Mouse (Mus musculus) cerebellum, postnatal 10 days (tissue): ENCODE data around the gene Nt5c.
A peak's percentile ranks its signal among the peaks of the same experiment; 100 is the strongest.
"Not testable (repeated sequence)": the region's sequence is repeated elsewhere in the genome, so short reads cannot be mapped to it uniquely, and the experiment has no call there.

Experiments used
- DNase-seq, 2 experiments: peaks; one replicate each; pipeline ENCODE4 v3.0.0; 2021; ENCODE audit warnings: mixed read lengths in 2 of 2

The Nt5c gene

GRCm38 (mm10) chr11:115463397-115463796 is 28.3 kb downstream of the Nt5c start:
- no peak for DNase-seq

GRCm38 (mm10) chr11:115462243-115462891 is 29.3 kb downstream of the Nt5c start, which contains the start of gene Slc16a5:
Slc16a5 (plus strand) TSS chr11:115462474.
- peak; percentile 49 to 55 for DNase-seq

- no peak for DNase-seq
Observed at GRCm38 (mm10) chr11:115461846-115462242, 29.8 kb downstream of the Nt5c start.

DNA sequence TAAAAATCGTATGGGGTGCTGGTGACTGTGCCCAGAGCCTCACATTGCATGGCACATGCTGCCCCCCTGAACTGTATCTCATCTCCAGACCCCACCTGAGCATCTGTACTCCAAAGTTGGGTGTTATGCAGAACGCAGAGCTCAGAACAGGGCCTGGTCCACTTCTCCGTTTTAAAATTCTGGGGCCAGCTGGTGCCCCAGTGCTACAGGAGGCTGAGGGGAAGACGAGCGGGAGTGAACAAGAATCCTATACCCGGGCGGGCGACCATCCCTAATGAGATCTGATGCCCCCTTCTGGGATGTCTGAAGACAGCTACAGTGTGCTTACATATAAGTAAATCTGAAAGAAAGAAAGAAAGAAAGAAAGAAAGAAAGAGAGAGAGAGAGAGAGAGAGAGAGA is 30.7 kb downstream of the Nt5c start:
- DNase-seq: peak; percentile 45 to 47

GRCm38 (mm10) chr11:115457405-115457804 is 34.3 kb downstream of the Nt5c start:
- no peak for DNase-seq

DNA sequence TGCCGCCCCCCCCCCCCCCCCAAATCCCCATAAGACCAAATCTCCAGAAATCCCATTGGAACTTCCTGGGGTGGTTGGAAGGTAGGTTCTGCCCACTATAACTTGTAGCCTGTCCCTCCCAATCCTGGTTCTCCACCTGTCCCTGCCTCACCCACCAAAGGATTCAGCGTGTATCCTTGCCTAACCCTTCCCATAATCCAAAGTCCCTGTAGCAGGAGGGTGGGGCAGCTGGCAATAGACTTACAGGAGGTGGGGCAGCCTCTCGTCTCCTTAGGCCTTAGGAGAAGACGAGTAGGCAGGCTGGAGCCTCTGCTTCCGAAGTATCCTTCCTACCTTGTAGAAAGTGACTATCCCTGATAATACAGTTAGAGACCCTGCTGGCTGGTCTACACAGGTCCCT is 35.5 kb downstream of the Nt5c start:
- DNase-seq: no peak

- DNase-seq: no peak
Observed at GRCm38 (mm10) chr11:115455619-115456018, 36.0 kb downstream of the Nt5c start.

GRCm38 (mm10) chr11:115454822-115455221 is 36.8 kb downstream of the Nt5c start:
- DNase-seq: not testable (repeated sequence)

DNA sequence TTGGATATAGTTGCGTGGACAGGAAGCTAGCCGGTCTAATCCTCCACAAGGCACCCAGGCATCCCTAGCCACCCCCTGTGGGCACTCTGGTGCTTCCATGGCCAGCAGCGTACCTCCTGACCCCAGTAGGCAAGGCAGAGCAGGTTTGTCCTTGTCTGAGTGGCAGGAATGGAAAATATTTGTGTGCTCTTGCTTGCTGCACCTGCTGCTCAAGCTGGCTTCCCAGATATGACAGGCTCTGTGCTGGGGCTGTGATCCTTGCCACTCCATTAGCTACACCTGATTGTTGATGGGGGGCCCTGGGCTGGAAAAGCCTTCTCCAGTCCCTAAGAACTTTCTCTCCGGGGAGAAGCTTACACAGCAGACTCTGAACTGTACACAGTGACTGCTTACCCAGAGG is 38.4 kb downstream of the Nt5c start:
- no peak for DNase-seq

GRCm38 (mm10) chr11:115452281-115452860 is 39.3 kb downstream of the Nt5c start:
- no peak for DNase-seq

DNA sequence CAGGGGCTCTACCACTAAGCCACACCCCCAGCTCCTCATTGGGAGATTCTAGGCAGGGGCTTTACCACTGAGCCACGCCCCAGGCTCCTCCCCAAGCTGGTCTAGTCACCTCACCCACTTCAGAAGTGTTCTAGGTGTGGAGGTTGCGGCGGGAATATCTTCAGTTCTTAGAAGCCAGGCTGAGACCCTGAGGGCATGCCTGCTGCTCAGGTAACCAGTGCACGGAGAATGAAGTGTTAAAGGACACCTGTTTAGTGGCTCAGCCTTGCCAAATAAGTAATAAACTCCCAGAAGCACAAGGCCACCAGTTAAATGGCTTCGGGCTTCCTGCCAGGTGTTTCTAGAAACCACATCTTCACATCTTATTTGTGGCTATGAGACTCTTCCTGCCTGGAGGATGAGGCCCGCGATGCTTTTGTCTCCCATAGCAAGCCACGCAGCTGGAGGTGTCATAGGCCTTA is 39.9 kb downstream of the Nt5c start:
- DNase-seq: no peak

GRCm38 (mm10) chr11:115450176-115450575 is 41.5 kb downstream of the Nt5c start:
- DNase-seq: no peak

DNA sequence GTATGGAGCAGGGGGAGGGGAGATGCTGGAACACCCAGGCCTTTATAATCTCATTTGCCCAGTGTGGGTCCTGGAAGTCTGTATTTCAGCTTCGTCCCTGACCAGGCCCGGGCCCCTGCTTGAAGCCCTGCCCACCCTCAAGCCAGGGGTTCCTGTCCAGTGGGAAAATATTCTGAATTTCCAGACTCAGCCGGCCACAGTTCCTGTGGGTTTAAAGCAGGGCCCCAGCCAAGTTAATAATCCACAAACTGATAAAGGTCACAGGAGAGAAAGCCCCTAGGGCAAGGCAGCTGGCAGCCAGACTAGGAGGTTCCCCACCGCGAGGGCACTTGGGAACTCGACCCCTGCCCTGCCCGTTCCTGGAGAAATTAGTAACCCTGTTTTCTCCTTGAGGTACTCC is 42.7 kb downstream of the Nt5c start:
- DNase-seq: no peak

GRCm38 (mm10) chr11:115448075-115448474 is 43.6 kb downstream of the Nt5c start:
- no peak for DNase-seq

DNA sequence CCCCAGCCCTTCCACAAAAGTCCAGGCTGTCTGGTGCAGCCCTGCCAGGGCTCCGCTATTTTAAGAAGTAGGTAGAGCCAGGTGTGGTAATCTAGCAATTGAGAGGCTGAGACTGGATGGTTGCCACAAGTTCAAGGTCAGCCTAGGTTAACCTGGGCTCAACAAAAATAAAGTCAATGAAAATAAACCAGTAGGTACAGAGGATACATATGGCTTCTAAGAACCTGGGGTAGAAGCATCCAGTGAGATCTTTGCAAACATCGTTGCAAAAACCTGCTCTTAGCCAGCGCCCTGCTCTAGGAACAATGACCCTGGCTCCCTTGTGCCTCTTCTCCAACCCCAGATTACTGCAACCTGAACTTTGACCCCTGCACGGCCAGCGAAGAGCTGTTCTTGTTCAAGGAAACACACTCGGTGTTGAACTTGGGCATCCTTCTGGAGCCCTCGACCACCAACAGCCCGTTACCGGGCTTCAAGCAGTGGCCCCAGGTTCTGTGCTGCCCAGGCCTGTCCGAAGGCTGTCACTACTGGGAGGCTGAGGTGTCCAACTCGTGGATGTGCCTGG is 44.3 kb downstream of the Nt5c start:
- no peak for DNase-seq

GRCm38 (mm10) chr11:115446906-115447305 is 44.8 kb downstream of the Nt5c start:
- DNase-seq: no peak

- DNase-seq: no peak
Observed at GRCm38 (mm10) chr11:115441417-115441816, 50.2 kb downstream of the Nt5c start.
